Mouse (Mus musculus) lung, postnatal 0 days (tissue): Measurements from ENCODE around the gene F2. TPM values are rescaled to one million over a fixed set of nuclear protein-coding genes. Genes with fewer than 3 reads are reported as not detected.

Experiments used
- ATAC-seq: fragments of 200-750 bp; cut with Nextera tagmentation; 2 replicates; pipeline ENCODE4 v1.8.0; 2017; ENCODE audit warnings: moderate library complexity
- DNase-seq: peaks from one replicate; pipeline ENCODE4 v3.0.0-alpha.2; 2016; ENCODE audit warnings: low spot score
- H3K27ac ChIP-seq: fragments of 300-500 bp; sonication (generic); 2 replicates; pipeline ENCODE4 v1.5.1; 2014; ENCODE audit warnings: antibody characterized with exemption, mild to moderate bottlenecking, low read length, mixed read lengths
- H3K27me3 ChIP-seq: fragments of 300-500 bp; sonication (generic); replicated peaks from 2 replicates; pipeline ENCODE4 v1.6.1; 2014; ENCODE audit warnings: low read length, mixed read lengths; ENCODE audit not compliant: insufficient read depth
- H3K36me3 ChIP-seq: fragments of 300-500 bp; sonication (generic); 2 replicates; pipeline ENCODE4 v1.6.1; 2014; ENCODE audit warnings: low read length, mixed read lengths; ENCODE audit not compliant: insufficient read depth
- H3K4me1 ChIP-seq: fragments of 300-500 bp; sonication (generic); 2 replicates; pipeline ENCODE4 v1.6.1; 2014; ENCODE audit warnings: antibody characterized with exemption, low read depth, low read length, mixed read lengths; ENCODE audit not compliant: insufficient read depth
- H3K4me2 ChIP-seq: fragments of 300-500 bp; sonication (generic); replicated peaks from 2 replicates; pipeline ENCODE4 v1.6.1; 2014; ENCODE audit warnings: low read depth, mild to moderate bottlenecking, low read length, moderate library complexity, mixed read lengths
- H3K4me3 ChIP-seq: fragments of 300-500 bp; sonication (generic); 2 replicates; pipeline ENCODE4 v1.5.1; 2014; ENCODE audit warnings: low read depth, low read length
- H3K9ac ChIP-seq: fragments of 300-500 bp; sonication (generic); replicated peaks from 2 replicates; pipeline ENCODE4 v1.6.1; 2014; ENCODE audit warnings: low read depth, mild to moderate bottlenecking
- H3K9me3 ChIP-seq: fragments of 300-500 bp; sonication (generic); 2 replicates; pipeline ENCODE4 v1.6.1; 2016; ENCODE audit warnings: low read length, mixed read lengths
- CTCF ChIP-seq: IDR thresholded peaks from 2 replicates; pipeline ENCODE4 v1.5.1; 2016; ENCODE audit warnings: antibody characterized with exemption, mild to moderate bottlenecking
- EP300 ChIP-seq: IDR thresholded peaks from 2 replicates; pipeline ENCODE4 v1.6.1; 2016; ENCODE audit warnings: antibody characterized with exemption, mild to moderate bottlenecking, control low read depth
- WGBS: fragments of 180-500 bp; shearing (Covaris S2); extraction: QIAGEN DNeasy Blood & Tissue Kit; methylation state at CpG from one replicate; pipeline ENCODE4 v1.1.7; 2014; 5-methylcytosine and 5-hydroxymethylcytosine counted together
- polyA plus RNA-seq: library from polyadenylated mRNA; unstranded; fragments of >200 nt; fragmentation: Nextera tagmentation; extraction: Ambion mirVana; gene quantifications from 2 replicates; pipeline ENCODE4 v1.2.1, GENCODE M21; 2015

Gene F2
- polyA plus RNA-seq: 0.49 and 0.63 TPM in 2 replicates

DNA sequence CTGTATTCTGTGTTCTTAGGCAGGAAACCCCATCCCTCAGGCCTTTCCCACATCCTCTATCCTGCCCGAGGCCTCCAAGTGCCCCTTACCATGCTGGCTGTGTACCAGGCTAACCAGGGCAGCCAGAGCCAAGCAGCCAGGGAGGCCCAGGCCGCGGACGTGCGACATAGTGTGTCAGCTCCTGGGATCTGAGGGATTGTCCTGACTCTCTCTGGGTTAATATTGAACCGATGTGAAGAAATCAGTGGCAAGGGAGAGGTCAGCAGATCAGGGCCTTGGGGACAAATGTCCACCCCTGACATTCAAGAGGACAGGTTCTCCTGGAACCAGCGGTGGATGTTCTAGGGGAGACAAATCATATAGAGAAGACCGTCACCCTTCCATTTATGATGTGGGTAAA lies at the start of gene F2:
Gene F2, minus strand, starts transcription at position 186 of the 400 bp plus-strand sequence.
- no peak for TF ChIP-seq CTCF
- TF ChIP-seq EP300: no peak
- no peaks in the 10 kb centered on the region for H3K27me3 ChIP-seq

DNA sequence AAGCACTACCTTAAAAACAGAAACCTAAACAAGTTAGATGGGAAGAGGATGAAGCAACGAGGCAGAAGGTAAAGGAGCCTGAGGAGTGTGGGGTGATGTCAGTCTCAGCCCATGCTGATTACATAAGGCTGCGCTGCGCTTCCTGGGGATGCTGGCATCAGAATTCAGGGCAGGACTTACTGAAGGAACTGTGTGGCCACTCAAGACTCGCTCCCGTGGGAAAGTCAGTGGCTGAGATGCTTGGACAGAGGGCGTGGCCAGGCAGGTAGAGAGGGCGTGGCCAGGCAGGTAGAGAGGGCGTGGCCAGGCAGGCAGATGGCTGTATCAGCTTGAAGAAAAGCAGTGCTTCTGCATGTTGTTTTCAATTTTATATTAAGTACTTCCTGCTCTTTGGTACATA lies 47.7 kb upstream of the F2 start:
- H3K4me1 ChIP-seq: no peaks in the 10 kb centered on the region
- no peaks in the 10 kb centered on the region for H3K9me3 ChIP-seq
- WGBS: 69% methylated on average over 8 of the region's 8 CpGs
- ATAC-seq: peak; percentile 55
- H3K36me3 ChIP-seq: peaks cover 29% of the 10 kb centered on the region
- H3K27ac ChIP-seq: no peak overlapping the region
- no peak overlapping the region for H3K4me3 ChIP-seq
- no peak overlapping the region for H3K4me2 ChIP-seq
- peak; percentile 60 for DNase-seq
- H3K9ac ChIP-seq: no peak overlapping the region
- no peaks in the 10 kb centered on the region for H3K27me3 ChIP-seq
- TF ChIP-seq EP300: no peak
- no peak for TF ChIP-seq CTCF

More for the DNA sequence above, at the start of gene F2:
- DNase-seq (no peak), ATAC-seq (no peak)
- no peak within 1 kb of the TSS for H3K27ac ChIP-seq
- no peaks in the 10 kb centered on the region for H3K4me1 ChIP-seq
- H3K9me3 ChIP-seq: no peaks in the 10 kb centered on the region
- H3K4me3 ChIP-seq: no peak within 1 kb of the TSS
- H3K36me3 ChIP-seq: no peaks in the 10 kb centered on the region
- 75% methylated on average over 8 of the region's 8 CpGs for WGBS
- no peak within 1 kb of the TSS for H3K4me2 ChIP-seq
- H3K9ac ChIP-seq: no peak within 1 kb of the TSS

DNA sequence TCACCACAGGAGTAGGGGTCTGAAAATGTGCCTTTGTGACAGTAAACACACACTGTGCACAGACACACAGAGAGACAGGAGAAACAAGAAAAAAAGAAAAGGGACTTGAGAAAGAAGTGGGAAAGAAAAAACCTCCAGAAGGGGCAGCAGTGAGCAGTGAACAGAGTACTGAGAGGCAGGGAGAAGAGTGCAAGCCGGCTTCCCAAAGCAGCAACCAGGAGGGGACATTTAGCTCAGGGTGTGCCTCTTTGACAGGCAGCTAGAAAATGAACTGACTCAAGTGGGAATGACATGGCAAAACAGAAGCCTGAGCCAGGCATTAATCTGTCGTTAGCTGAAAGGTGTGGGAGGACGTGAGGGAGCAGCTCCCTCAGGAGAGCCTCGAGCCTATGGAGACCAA lies 46.6 kb upstream of the F2 start:
- 54% methylated on average over 4 of the region's 4 CpGs for WGBS
- no peaks in the 10 kb centered on the region for H3K27me3 ChIP-seq
- peaks cover 35% of the 10 kb centered on the region for H3K36me3 ChIP-seq
- H3K4me2 ChIP-seq: no peak overlapping the region
- H3K4me3 ChIP-seq: no peak overlapping the region
- H3K9ac ChIP-seq: no peak overlapping the region
- ATAC-seq (peak; percentile 74), DNase-seq (peak; percentile 88)
- no peaks in the 10 kb centered on the region for H3K9me3 ChIP-seq
- TF ChIP-seq CTCF (peak; percentile 73), EP300 (no peak)
- no peak overlapping the region for H3K27ac ChIP-seq
- H3K4me1 ChIP-seq: no peaks in the 10 kb centered on the region

DNA sequence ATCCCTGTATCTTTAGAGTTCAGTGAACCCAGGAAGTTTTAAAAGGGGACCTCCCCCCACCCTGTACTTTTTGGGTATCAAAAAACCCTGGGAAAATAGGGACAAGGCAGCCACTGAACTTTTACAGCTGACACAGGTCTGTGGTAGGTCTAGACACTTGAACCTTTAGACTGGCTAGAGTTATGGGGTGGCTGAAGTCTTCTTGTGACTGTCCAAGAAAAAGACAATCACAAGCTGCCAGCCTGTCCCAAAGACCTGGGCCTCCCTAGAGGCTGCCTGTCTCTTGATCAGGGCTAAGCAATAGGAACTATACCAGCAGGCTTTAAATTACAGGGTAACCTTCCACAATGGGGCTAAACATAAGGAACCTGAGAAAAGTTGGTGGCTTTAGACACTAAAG lies 40.7 kb upstream of the F2 start:
- H3K9ac ChIP-seq: no peak overlapping the region
- H3K27ac ChIP-seq: no peak overlapping the region
- H3K4me1 ChIP-seq: no peaks in the 10 kb centered on the region
- no peaks in the 10 kb centered on the region for H3K27me3 ChIP-seq
- peaks cover 58% of the 10 kb centered on the region for H3K36me3 ChIP-seq
- no peak for TF ChIP-seq EP300
- DNase-seq (no peak), ATAC-seq (no peak)
- no peak overlapping the region for H3K4me3 ChIP-seq
- no peaks in the 10 kb centered on the region for H3K9me3 ChIP-seq
- H3K4me2 ChIP-seq: no peak overlapping the region

DNA sequence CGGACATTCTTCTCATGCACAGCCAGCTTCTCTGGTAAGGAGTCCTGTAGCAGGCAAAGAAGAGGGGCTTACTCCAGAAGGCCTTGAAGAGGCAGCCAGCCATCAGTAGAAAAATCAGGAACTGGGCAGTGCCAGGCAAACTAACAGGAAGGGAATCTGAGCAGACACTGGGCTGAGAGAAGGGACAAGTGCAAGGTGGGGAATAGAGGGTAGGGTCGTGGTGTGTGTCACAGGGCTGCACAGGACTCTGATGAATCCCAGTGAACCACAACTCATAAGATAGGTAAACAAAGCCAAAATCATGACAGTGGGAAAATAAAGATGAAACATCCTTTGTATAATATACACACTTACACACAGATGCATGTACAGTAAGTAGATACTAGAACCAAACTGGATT lies 40.2 kb upstream of the F2 start:
- H3K36me3 ChIP-seq: peaks cover 53% of the 10 kb centered on the region

DNA sequence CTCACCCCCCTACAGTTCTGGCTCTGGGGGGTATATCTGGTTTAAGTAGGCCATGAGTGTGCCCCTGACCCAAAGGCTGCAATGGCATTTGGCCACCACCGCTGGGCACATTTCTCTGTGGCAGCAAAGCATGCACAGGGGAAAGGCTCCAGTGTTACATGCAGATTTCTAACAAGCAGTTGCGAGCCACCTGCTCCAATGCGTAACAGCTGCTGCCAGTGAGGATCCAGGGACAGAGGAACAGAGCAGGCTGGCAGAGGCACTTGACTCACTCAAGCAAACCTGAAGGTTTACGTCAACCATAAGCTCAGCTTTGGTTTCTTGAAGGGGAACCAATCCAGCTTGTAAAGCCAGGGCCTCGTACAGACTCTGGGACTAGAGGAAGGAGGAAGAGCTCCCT lies 38.7 kb upstream of the F2 start:
- ATAC-seq (no peak), DNase-seq (no peak)
- no peak overlapping the region for H3K4me2 ChIP-seq
- no peaks in the 10 kb centered on the region for H3K4me1 ChIP-seq
- no peak overlapping the region for H3K27ac ChIP-seq
- no peaks in the 10 kb centered on the region for H3K9me3 ChIP-seq
- H3K4me3 ChIP-seq: no peak overlapping the region
- 90% methylated on average over 5 of the region's 5 CpGs for WGBS
- no peak for TF ChIP-seq CTCF
- no peak for TF ChIP-seq EP300
- peaks cover 53% of the 10 kb centered on the region for H3K36me3 ChIP-seq
- no peak overlapping the region for H3K9ac ChIP-seq
- H3K27me3 ChIP-seq: no peaks in the 10 kb centered on the region

More for the DNA sequence above, 40.2 kb upstream of the F2 start:
- Histone ChIP-seq H3K4me2 (no peak overlapping the region), H3K27ac (no peak overlapping the region), H3K4me1 (no peaks in the 10 kb centered on the region), H3K9ac (no peak overlapping the region), H3K4me3 (no peak overlapping the region), H3K9me3 (no peaks in the 10 kb centered on the region), H3K27me3 (no peaks in the 10 kb centered on the region)
- ATAC-seq: no peak
- 78% methylated on average over 2 of the region's 2 CpGs for WGBS
- no peak for DNase-seq
- TF ChIP-seq EP300 (no peak), CTCF (no peak)

DNA sequence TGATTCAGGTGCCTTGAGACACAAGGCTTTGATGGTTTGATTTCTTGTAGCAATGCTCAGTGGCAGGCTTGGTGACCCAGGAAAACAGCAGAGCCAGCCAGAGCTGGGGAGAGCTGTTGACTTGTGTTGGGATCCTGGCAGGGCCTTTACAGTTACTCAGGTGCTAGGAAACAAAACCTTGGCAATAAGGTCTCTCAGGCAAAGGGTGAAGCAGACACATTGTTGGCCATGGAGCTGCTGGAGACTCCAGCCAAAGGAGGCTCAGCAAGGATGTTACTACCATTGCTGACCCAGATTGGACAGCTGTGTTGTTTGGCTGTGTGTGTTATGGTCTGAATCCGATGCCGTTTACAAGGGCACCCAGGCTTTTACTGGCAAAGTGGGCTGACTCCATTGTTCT lies 37.4 kb upstream of the F2 start:
- Histone ChIP-seq H3K9ac (no peak overlapping the region), H3K9me3 (no peaks in the 10 kb centered on the region), H3K27me3 (no peaks in the 10 kb centered on the region), H3K4me1 (no peaks in the 10 kb centered on the region), H3K27ac (no peak overlapping the region), H3K36me3 (peaks cover 60% of the 10 kb centered on the region), H3K4me2 (no peak overlapping the region), H3K4me3 (no peak overlapping the region)
- ATAC-seq (no peak), DNase-seq (no peak)
- 89% methylated on average over 2 of the region's 2 CpGs for WGBS
- no peak for TF ChIP-seq EP300
- TF ChIP-seq CTCF: no peak
